Mouse (Mus musculus) WW6 (cell line): ENCODE measurements at regions not wholly inside any gene's neighbourhood (a gene's known extent, or its start where the extent isn't known, plus 50 kb on each side); places are given as distances from the start of the nearest gene placed in this dataset.

Experiments
- DNase-seq: peaks from one replicate; pipeline ENCODE4 v3.0.0-alpha.2; 2013; ENCODE audit warnings: low read depth, low spot score

DNA sequence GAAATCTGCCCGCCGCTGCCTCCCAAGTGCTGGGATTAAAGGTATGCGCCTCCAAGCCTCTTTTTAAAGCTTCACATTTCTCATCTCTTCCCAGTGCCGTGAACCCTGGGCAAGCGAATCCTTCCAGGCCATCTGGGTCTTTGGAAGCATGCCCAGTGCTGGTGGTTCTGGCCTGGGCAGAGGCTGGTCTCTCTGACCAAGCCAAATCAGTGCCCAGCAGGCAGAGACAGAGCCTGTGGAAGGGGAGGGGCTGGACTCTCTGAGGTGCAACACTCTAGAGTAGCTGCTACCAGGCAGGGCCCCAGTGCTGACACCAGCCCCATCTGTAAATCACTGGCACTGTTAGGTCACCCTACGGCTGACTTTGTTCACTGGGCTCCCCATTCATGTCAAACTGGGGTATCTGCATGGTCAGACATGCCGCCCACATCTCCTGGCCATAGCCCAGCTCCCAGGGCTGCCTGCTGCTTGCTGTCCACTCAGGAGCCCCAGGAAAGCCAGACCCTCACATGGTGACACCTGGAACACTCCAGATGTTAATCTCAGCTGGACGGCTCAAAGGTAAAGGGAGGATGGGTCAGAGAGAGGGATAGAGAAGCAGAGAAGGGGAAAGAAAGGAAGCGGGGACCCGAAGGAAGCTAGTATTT is 64.3 kb upstream of the Kazn start:
- DNase-seq = no peak

DNA sequence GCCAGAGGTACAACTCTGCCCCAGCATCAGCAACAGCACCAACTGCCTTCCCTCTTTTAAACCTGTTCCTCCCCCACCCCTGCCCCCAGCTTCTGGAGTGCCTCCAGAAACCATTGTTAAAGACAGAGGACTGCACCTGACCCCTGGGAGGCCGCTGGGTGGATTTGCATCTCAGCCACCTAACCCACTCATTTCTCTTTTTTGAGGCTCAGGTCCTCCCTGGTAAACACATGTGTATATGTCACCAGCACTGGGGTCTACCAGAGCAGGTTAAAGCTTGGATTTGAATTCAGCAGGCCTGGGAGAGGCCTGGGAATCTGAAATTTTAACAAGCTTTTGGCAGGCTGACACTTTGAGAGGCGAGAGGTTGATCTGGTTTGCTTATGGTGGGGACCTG is 63.5 kb upstream of the Kazn start:
- no peak for DNase-seq

DNA sequence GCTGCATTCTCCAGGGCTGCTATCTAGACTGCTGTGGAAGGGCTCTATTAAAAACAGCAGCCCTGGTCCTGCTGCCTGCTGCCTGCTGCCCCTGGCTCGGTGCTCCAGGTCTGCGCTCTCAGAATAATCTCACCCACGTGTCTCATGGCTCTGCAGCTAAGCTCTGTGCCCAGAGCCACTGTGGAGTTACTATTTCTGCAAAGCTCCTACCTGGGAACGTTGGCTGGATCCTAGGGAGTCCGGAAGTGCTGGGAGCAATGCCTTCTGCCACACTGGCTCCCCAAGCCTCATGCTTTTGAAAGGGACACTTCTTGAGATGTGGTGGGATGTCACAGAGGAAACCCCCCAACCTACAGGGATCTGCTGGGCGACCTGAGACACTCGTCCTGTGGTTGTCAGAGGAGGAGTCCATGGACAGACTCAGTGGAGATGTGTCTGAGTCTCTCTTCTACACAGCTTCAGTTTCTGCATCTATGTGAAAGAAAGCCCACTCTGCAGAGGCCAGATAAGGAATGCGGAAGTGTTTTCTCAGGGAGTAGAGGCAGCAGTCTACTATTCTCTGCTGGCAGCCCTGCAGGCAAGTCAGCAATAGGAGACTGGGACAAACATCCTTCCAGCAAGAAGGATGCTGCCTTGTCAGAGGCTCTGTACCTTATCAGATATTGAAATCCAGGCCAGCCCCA is 63.0 kb upstream of the Kazn start:
- DNase-seq = no peak

DNA sequence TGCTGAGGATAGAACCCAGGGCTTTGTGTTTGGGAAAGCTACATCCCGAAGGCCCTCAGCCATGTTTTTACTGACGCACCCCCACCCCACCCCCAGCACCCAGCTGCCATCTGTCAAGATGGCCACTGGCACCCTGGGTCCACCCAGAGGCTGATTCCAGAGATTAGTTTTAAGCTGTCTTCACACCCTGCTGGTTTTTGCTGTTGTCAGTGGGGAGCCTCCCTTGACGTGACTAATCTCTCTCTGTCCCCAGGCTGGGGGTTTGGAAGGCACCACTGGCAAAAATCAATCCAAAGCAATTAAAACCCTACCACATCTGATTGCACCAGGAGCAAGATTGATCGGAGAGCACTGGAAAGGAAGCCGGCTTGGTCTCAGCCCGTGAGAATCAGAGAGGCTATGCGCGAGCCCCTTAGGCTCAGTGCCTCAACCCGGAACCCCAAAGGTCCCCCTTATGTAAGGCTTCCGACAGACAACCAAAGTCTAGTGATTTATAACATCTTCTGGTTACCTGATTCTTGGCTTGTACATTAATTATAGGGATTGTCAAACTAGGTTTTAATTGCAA is 59.7 kb upstream of the Kazn start:
- DNase-seq = no peak

DNA sequence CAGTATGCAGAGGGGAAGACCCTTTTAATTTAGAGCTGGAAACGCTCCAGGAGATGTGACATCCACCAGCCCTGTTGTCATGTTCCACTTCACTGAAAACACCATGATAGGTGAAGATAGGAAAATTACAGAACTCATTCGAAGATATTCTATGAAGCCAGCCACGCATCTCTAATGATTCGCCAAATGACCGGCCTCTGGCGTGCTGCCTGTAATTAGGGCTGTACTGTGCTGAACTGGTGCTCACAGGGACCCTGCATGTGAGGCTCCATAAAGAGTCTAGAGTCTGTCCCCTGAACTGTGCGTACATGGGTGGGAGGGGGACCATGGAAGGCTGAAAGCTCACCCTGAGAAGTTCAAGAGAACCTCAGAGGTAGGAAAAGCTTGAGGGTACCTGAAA is 53.6 kb upstream of the Kazn start:
- no peak for DNase-seq

DNA sequence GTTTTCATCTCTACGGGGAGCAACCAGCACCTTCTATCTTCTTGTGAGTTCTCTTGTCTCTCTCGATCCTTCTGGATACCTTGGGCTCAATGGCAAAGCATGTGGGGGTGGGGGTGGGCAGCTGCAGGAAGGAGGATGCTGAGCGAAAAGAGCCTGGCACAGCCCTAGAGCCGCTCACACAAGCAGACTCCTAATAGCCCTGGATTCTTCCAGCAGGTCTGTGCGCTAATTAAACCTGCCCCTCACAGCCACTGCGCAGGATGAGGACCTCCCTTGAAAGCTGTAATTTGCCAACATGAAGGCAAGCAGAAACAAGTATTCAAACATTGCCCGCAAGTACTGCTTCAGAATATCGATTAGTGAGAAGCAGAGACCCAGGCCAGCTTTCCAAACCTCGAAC is 53.1 kb upstream of the Kazn start:
- no peak for DNase-seq

DNA sequence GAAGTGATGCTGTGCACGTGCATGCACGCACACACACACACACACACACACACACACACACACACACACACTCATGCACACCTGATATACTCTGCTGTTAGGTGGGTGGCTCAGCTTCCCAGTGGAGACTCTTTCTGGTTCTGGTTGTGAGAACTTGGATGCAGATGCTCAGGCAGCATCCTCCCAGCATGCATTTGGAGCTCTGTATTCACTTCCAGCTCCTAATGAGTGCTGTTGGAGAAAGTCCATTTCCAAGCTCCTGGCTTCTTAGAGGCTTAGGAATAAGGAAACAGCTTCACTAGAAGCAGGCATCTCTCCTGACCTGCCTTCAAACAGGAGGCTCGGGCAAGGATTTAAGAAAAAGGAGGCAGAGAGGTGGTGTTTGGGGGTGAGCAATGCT is 52.2 kb upstream of the Kazn start:
- no peak for DNase-seq
